Mouse (Mus musculus) E14TG2a.4 (cell line): ENCODE results near the gene Atp5g1.

ENCODE experiments used
- CTCF ChIP-seq: conservative IDR thresholded peaks from 2 replicates; pipeline ENCODE4 v1.5.1; 2014; ENCODE audit warnings: low read length
- NANOG ChIP-seq: IDR thresholded peaks from 2 replicates; pipeline ENCODE4 v1.6.1; 2014; ENCODE audit warnings: borderline replicate concordance, low read length, mixed read lengths
- POU5F1 ChIP-seq: IDR thresholded peaks from 2 replicates; pipeline ENCODE4 v1.6.1; 2014; ENCODE audit warnings: low read length, borderline replicate concordance

GRCm38 (mm10) chr11:96058309-96058708 is 17.2 kb downstream of the Atp5g1 start:
- no peak for TF ChIP-seq CTCF
- TF ChIP-seq POU5F1 = no peak
- no peak for TF ChIP-seq NANOG
